Mouse (Mus musculus): ENCODE data around the gene 4933421I07Rik.

4933421I07Rik gene

GRCm38 (mm10) chr7:42447850-42448249, at the start of gene 4933421I07Rik:
Gene 4933421I07Rik (minus strand): TSS chr7:42448120.
- no peak for DNase-seq

DNA sequence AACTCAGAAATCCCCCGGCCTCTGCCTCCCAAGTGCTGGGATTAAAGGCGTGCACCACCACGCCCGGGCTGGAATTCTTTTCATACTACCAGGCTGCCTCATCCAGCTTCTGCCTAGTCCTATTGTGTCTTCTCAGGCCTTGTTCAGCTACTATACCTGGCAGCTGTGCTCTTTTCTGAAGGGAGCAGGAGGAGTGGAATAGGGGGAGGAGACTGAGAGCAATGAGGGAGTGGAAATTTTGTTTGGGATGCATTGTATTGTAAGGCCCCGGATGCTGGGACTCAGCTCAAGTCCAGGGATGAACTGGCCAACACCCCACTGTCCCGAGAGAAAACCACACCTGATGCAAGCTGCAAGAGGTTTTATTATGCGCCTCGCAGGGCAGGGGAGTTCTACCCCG, 49.4 kb upstream of the 4933421I07Rik start:
- DNase-seq: no peak

- DNase-seq: no peak
These were observed 48.3 kb upstream of the 4933421I07Rik start for GRCm38 (mm10) chr7:42496202-42496601.

DNA sequence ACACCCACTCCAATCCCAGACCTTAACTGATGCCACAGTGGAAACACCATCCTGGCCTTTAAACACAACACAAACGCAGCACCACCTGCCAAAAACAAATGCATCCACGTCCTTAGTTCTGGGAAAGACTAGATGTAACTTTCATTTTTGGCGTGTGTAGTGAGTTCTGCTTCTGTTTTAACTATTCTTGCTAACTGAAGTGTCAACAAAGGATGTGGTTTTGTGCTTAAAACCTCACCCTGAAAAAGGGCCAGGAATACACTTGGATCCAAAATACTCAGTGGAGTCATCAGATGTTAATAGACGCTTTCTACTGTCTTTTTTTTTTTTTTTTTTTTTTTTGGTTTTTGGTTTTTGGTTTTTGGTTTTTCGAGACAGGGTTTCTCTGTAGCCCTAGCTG, 42.9 kb upstream of the 4933421I07Rik start:
- no peak for DNase-seq

GRCm38 (mm10) chr7:42490358-42490757, 42.4 kb upstream of the 4933421I07Rik start:
- no peak for DNase-seq

DNA sequence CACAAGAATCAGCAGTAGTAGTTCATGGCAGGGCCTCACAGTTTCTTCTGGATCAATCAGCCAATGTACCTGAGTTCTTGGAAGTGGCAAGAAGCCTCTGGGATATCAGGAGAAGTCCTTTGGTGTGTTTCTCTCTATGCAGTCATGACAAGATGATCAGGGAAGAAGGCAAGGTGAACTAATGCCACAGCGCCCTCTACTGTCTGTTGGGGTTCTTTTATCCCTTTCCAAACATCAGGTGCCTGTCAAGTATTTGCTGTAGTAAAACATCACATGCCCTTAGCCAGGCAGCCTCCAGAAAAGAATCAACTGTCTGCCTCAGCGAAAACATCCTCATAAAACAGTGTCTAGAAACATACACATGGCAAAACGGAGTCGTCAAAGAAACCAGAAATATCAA, 6.7 kb upstream of the 4933421I07Rik start:
- DNase-seq: no peak

DNA sequence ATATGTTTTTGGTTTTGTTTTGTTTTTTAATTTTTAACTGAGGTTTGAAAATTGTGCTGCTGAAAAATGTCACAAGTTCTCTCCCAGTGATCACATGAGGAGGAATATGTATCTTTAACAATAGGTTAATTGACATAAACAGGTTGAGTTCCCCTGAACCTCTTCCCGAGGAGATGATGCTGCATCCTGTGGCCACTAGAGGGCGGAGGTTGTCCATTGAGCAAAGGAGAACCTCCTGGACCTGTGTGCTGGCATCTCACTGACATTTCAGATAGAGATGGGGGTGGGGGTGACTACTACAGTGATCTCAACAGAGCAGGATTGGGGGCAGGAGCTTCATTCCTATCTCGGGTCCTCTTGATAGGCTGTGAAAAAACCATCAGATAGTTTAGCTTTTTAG, 2.7 kb upstream of the 4933421I07Rik start:
- peak in 1 of 2 experiments; percentile 14 for DNase-seq

DNA sequence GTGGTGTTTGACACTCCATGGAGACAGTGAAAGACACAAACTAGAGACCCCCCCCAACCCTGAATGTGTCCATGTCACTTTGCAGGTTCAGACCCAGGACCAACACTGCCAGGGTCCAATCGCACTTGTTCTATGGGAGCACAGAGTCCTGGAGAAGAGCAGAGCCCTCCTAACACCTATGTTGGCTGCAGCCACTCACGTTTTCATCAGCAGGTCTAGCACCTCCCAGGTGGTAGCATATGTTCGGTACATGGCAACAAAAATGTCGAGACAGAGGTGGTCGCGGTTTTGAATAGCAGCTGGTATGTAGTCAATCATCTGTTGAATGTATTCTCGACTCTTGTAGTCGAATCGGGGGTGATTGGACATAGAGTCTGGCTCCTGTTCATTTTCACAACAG, 568 bp downstream of the 4933421I07Rik start:
- no peak for DNase-seq
